Mouse (Mus musculus) kidney, adult 2 months (tissue): ENCODE data around the gene Mgrn1.

Source experiments
- CTCF ChIP-seq: fragments of 200-500 bp; conservative IDR thresholded peaks from 2 replicates; pipeline ENCODE4 v1.5.1; 2011; ENCODE audit warnings: low read depth, mild to moderate bottlenecking, control low read depth, low read length, moderate library complexity, mixed read lengths; ENCODE audit not compliant: insufficient read depth, insufficient read length
- POLR2A ChIP-seq: fragments of 200-500 bp; IDR thresholded peaks from one replicate; pipeline ENCODE4 v1.6.1; 2011; ENCODE audit warnings: low read depth, low read length, control low read depth

- TF ChIP-seq POLR2A (no peak), CTCF (no peak)
Measured at GRCm38 (mm10) chr16:4938461-4938860, 52.4 kb downstream of the Mgrn1 start, which contains the start of gene Nudt16l1.
